Mouse (Mus musculus) CH12.LX (cell line): ENCODE results near the gene Metap2. TPM values are rescaled to one million over a fixed set of nuclear protein-coding genes. Genes with fewer than 3 reads are reported as not detected.

Experiments used
- DNase-seq: peaks from one replicate; pipeline ENCODE4 v3.0.0-alpha.2; 2013; ENCODE audit errors: extremely low read depth
- H3K27ac ChIP-seq: 2 replicates; pipeline ENCODE4 v1.5.1; 2012; ENCODE audit warnings: low read depth, mild to moderate bottlenecking, control low read depth, moderate library complexity; ENCODE audit not compliant: insufficient read depth
- H3K27me3 ChIP-seq: replicated peaks from 2 replicates; pipeline ENCODE3; 2012; ENCODE audit warnings: inconsistent platforms
- H3K36me3 ChIP-seq, 2 experiments: replicated peaks in 1 of 2; 2 replicates each; pipeline versions ENCODE3 to v1.6.1; 2012; ENCODE audit warnings: inconsistent platforms in 1 of 2, low read length in 1 of 2, mild to moderate bottlenecking in 1 of 2, mixed read lengths in 1 of 2, moderate library complexity in 1 of 2; ENCODE audit not compliant: control insufficient read depth in 1 of 2, insufficient read depth in 1 of 2
- H3K4me1 ChIP-seq, 2 experiments: 2 replicates each; pipeline ENCODE4 v1.6.1; 2012; ENCODE audit warnings: inconsistent platforms in 1 of 2, moderate library complexity in 1 of 2; ENCODE audit not compliant: insufficient read depth in 2 of 2, control insufficient read depth in 1 of 2
- H3K4me2 ChIP-seq: 2 replicates; pipeline ENCODE4 v1.6.1; 2012; ENCODE audit warnings: low read depth, mild to moderate bottlenecking, control low read depth; ENCODE audit not compliant: poor library complexity, insufficient read depth, severe bottlenecking
- H3K4me3 ChIP-seq, 3 experiments: fragments of 150-350 bp in 1 of 3; sonication (generic) in 1 of 3; replicated peaks in 1 of 3; 2 replicates each; pipeline versions ENCODE3 to v1.5.1; 2011 to 2012; ENCODE audit warnings: low read depth in 2 of 3, low read length in 2 of 3, mild to moderate bottlenecking in 2 of 3, moderate library complexity in 2 of 3, control low read depth in 1 of 3, improper control_type of control experiment in 1 of 3, inconsistent platforms in 1 of 3, mixed read lengths in 1 of 3; ENCODE audit not compliant: poor library complexity in 1 of 3
- H3K79me2 ChIP-seq: replicated peaks from 2 replicates; pipeline ENCODE4 v1.6.1; 2012; ENCODE audit warnings: mild to moderate bottlenecking, moderate library complexity; ENCODE audit not compliant: control insufficient read depth, poor library complexity, insufficient read depth, severe bottlenecking; ENCODE audit errors: extremely low read depth
- H3K9ac ChIP-seq: 2 replicates; pipeline ENCODE4 v1.6.1; 2012; ENCODE audit warnings: low read depth, mild to moderate bottlenecking, control low read depth, moderate library complexity; ENCODE audit not compliant: insufficient read depth
- H3K9me3 ChIP-seq: replicated peaks from 2 replicates; pipeline ENCODE3; 2012; ENCODE audit warnings: low read length, inconsistent platforms, mixed read lengths
- BHLHE40 ChIP-seq: IDR thresholded peaks from 2 replicates; pipeline ENCODE4 v1.6.1; 2011; ENCODE audit warnings: mild to moderate bottlenecking, low read depth, low read length, improper control_type of control experiment
- ELF1 ChIP-seq: IDR thresholded peaks from 2 replicates; pipeline ENCODE4 v1.6.1; 2014; ENCODE audit warnings: low read depth, mild to moderate bottlenecking, inconsistent platforms, low read length, improper control_type of control experiment
- GABPA ChIP-seq: IDR thresholded peaks from 2 replicates; pipeline ENCODE4 v1.6.1; 2012; ENCODE audit warnings: low read depth, low read length, improper control_type of control experiment, inconsistent platforms; ENCODE audit not compliant: insufficient replicate concordance
- JUN ChIP-seq: IDR thresholded peaks from 2 replicates; pipeline ENCODE4 v1.6.1; 2011; ENCODE audit warnings: low read depth, mild to moderate bottlenecking, low read length, improper control_type of control experiment, moderate library complexity; ENCODE audit not compliant: insufficient read depth
- JUND ChIP-seq: conservative IDR thresholded peaks from 2 replicates; pipeline ENCODE4 v1.6.1; 2011; ENCODE audit warnings: low read depth, low read length, improper control_type of control experiment
- MAFK ChIP-seq: IDR thresholded peaks from 2 replicates; pipeline ENCODE4 v1.6.1; 2011; ENCODE audit warnings: low read length, improper control_type of control experiment; ENCODE audit not compliant: insufficient replicate concordance
- MAX ChIP-seq: IDR thresholded peaks from 2 replicates; pipeline ENCODE4 v1.6.1; 2011; ENCODE audit warnings: low read length, improper control_type of control experiment
- MAZ ChIP-seq: IDR thresholded peaks from 2 replicates; pipeline ENCODE4 v1.6.1; 2012; ENCODE audit warnings: low read depth, mild to moderate bottlenecking, inconsistent platforms, low read length, improper control_type of control experiment, moderate library complexity
- MXI1 ChIP-seq: IDR thresholded peaks from 2 replicates; pipeline ENCODE4 v1.6.1; 2011; ENCODE audit warnings: mild to moderate bottlenecking, low read depth, low read length, improper control_type of control experiment
- MYC ChIP-seq: IDR thresholded peaks from 2 replicates; pipeline ENCODE4 v1.6.1; 2011; ENCODE audit warnings: low read depth, mild to moderate bottlenecking, improper control_type of control experiment, low read length
- PAX5 ChIP-seq: IDR thresholded peaks from 2 replicates; pipeline ENCODE4 v1.6.1; 2012; ENCODE audit warnings: low read length, inconsistent platforms, mixed read lengths
- POLR2A ChIP-seq: IDR thresholded peaks from 2 replicates; pipeline ENCODE4 v1.6.1; 2011; ENCODE audit warnings: low read depth, mild to moderate bottlenecking, improper control_type of control experiment, low read length
- TBP ChIP-seq: conservative IDR thresholded peaks from 2 replicates; pipeline ENCODE4 v1.6.1; 2011; ENCODE audit warnings: low read depth, low read length, improper control_type of control experiment
- TCF12 ChIP-seq: IDR thresholded peaks from 2 replicates; pipeline ENCODE4 v1.6.1; 2014; ENCODE audit warnings: low read depth, mild to moderate bottlenecking, inconsistent platforms, low read length, improper control_type of control experiment
- USF1 ChIP-seq: IDR thresholded peaks from 2 replicates; pipeline ENCODE4 v1.6.1; 2014; ENCODE audit warnings: low read depth, mild to moderate bottlenecking, inconsistent platforms, low read length, improper control_type of control experiment
- USF2 ChIP-seq: conservative IDR thresholded peaks from 2 replicates; pipeline ENCODE4 v1.6.1; 2011; ENCODE audit warnings: low read depth, low read length, improper control_type of control experiment
- dilution Hi-C: fragments of 300-500 bp; cut with MboI; formaldehyde crosslinking; loops from 2 replicates; pipeline ENCODE4 v1.14.3; 2020; ENCODE audit warnings: low sequenced_read_pairs; ENCODE audit not compliant: extremely low pct_unique_long_range_greater_than_20kb, extremely low pct_ligation_motif_present
- in situ Hi-C: fragments of 300-500 bp; cut with MboI; formaldehyde crosslinking; loops from 3 replicates; pipeline ENCODE4 v1.14.3; 2019; ENCODE audit warnings: low sequenced_read_pairs, low pct_ligation_motif_present, low pct_unique_long_range_greater_than_20kb, mixed read lengths
- polyA plus RNA-seq: library from polyadenylated mRNA; unstranded; fragments of >175 nt; gene quantifications from 2 replicates; pipeline ENCODE4 v1.2.1, GENCODE M21; 2012; ENCODE audit warnings: low read depth; ENCODE audit not compliant: insufficient read length
- total RNA-seq, 2 experiments: library from RNA; depleted of rRNA; stranded (reverse); fragments of 300-350 nt in 1 of 2; fragments of >200 nt in 1 of 2; gene quantifications; 2 replicates each; pipeline ENCODE4 v1.2.3; 2012 to 2014

Metap2 gene
- total and polyA plus RNA-seq, 3 experiments, result 183 to 710 (median 211) TPM

DNA sequence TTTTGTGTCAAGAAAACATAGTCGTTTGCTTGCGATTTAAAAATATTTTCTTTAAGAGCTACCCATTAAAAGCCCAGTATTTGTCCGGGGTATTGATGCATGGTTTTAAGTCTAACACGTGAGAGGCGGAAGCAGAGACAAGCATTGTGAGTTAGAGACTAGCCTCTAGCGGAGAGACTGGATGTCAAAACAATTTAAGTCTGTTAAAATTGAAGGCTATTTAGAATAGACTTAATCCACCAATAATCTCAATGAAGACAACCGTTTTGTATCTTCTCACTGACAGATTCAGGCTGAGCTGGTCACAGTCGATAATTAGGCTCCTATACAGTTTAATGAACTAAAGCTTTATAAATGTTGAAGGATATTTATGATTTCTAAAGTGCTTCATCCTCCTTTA, 42.8 kb upstream of the Metap2 start:
- Histone ChIP-seq H3K36me3 (no peaks in the 10 kb centered on the region), H3K27ac (no peak overlapping the region), H3K4me2 (no peak overlapping the region), H3K27me3 (no peaks in the 10 kb centered on the region), H3K9me3 (no peaks in the 10 kb centered on the region), H3K9ac (no peak overlapping the region), H3K4me3 (no peak overlapping the region), H3K4me1 (peaks cover 0 to 28% of the 10 kb centered on the region in 2 experiments; a peak in 2 of 4 replicates), H3K79me2 (no peaks in the 10 kb centered on the region)
- in situ Hi-C loops, result no loop called here
- no peak for DNase-seq
- dilution Hi-C loops, result no loop called here
- TF ChIP-seq USF1 (no peak), POLR2A (no peak), MAX (no peak), TBP (no peak)

DNA sequence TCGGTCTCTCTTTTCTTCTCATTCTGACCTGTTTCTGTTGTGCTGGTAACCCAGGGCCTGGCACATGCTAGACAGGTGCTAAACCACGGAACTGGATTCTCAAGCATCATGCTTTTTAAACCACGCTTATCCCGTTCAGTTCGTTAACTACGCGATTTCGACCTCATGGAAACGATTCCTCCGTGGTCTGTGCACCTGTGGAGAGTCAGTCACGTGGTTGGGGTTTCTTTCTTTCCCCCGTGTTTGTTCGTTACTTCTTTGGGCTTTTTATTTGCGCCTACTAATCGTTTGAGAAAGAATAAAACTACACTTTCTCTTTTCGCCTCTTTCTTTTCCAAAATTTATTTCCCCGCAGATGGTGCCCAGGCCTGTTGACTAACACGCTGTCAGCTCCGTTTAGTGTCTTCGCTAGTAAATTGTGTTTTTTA, 42.0 kb upstream of the Metap2 start:
- H3K4me2 ChIP-seq, result peak overlapping the region; percentile 91
- DNase-seq, result peak; percentile 59
- H3K27me3 ChIP-seq, result no peaks in the 10 kb centered on the region
- peaks cover 0 to 20% of the 10 kb centered on the region in 2 experiments; a peak in 2 of 4 replicates for H3K4me1 ChIP-seq
- no peaks in the 10 kb centered on the region for H3K9me3 ChIP-seq
- no peak overlapping the region for H3K27ac ChIP-seq
- no peaks in the 10 kb centered on the region for H3K79me2 ChIP-seq
- dilution Hi-C loops (no loop called here), in situ Hi-C loops (no loop called here)
- no peak overlapping the region for H3K9ac ChIP-seq
- TF ChIP-seq PAX5 (no peak), USF1 (peak; percentile 62), MXI1 (peak; percentile 19; the same call in 1 of the 2 replicates), JUN (no peak), USF2 (peak; percentile 80), MAZ (no peak), MAFK (no peak), BHLHE40 (peak; percentile 72), MAX (peak; percentile 89), TCF12 (peak; percentile 31; the same call in 1 of the 2 replicates), GABPA (no peak), ELF1 (no peak), MYC (peak; percentile 92), JUND (no peak)
- no peaks in the 10 kb centered on the region for H3K36me3 ChIP-seq
- H3K4me3 ChIP-seq, result no peak overlapping the region
